Mouse (Mus musculus) bone marrow macrophage, adult 2 months (primary cell): ENCODE results near the gene Tab1. TPM values are rescaled to one million over a fixed set of nuclear protein-coding genes. Genes with fewer than 3 reads are reported as not detected.

Experiments
- H3K27ac ChIP-seq: 2 replicates; pipeline ENCODE4 v1.5.1; 2012; ENCODE audit warnings: low read depth, low read length; ENCODE audit not compliant: insufficient read depth
- H3K4me1 ChIP-seq: 2 replicates; pipeline ENCODE4 v1.6.1; 2012; ENCODE audit warnings: low read length; ENCODE audit not compliant: control insufficient read depth, insufficient read depth
- H3K4me3 ChIP-seq: 2 replicates; pipeline ENCODE4 v1.5.1; 2012; ENCODE audit warnings: mild to moderate bottlenecking, low read length, moderate library complexity; ENCODE audit not compliant: insufficient read depth
- CTCF ChIP-seq: IDR thresholded peaks from 2 replicates; pipeline ENCODE4 v1.5.1; 2012; ENCODE audit warnings: low read depth, mild to moderate bottlenecking, low read length, moderate library complexity
- POLR2A ChIP-seq: IDR thresholded peaks from 2 replicates; pipeline ENCODE4 v1.6.1; 2012; ENCODE audit warnings: mild to moderate bottlenecking, low read depth, low read length, borderline replicate concordance
- polyA plus RNA-seq: library from polyadenylated mRNA; stranded (reverse); fragments of >200 nt; gene quantifications from 2 replicates; pipeline ENCODE4 v1.2.4, GENCODE M21; 2012; ENCODE audit not compliant: missing spikeins, insufficient read depth, insufficient read length

Tab1 gene
- polyA plus RNA-seq, 1 experiment = 19.2 TPM

GRCm38 (mm10) chr15:80160726-80161125 lies 27.8 kb downstream of the Tab1 start:
- TF ChIP-seq POLR2A (no peak), CTCF (no peak)
- Histone ChIP-seq H3K27ac (no peak overlapping the region), H3K4me1 (no peaks in the 10 kb centered on the region)

DNA sequence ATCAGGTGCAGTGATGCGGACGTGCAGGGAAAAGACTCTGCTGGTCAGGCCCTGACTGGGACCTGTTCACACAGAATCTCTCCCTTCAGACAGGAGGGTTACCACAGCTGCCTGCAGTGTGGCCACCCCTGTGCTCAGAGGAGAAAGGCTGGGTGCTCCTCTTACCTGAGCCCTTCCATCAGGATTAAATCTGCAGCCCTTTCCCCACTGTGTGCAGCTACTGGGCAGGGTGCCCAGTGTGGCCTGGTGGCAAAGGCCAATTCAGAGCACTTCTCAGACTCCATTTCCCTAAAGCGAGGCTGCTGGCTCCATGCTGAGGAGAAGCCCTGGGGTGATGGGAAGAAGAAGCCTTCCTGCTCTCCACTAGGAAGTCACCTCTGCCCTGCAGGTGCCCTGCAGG lies 28.3 kb downstream of the Tab1 start:
- Histone ChIP-seq H3K27ac (no peak overlapping the region), H3K4me3 (no peak overlapping the region), H3K4me1 (no peaks in the 10 kb centered on the region)
- TF ChIP-seq POLR2A (no peak), CTCF (no peak)

More at GRCm38 (mm10) chr15:80160726-80161125, 27.8 kb downstream of the Tab1 start:
- H3K4me3 ChIP-seq = no peak overlapping the region

- no peaks in the 10 kb centered on the region for H3K4me1 ChIP-seq
- TF ChIP-seq CTCF (no peak), POLR2A (no peak)
- no peak overlapping the region for H3K4me3 ChIP-seq
- no peak overlapping the region for H3K27ac ChIP-seq
Observed at GRCm38 (mm10) chr15:80162401-80162964, 29.6 kb downstream of the Tab1 start.

- no peak for TF ChIP-seq CTCF
- TF ChIP-seq POLR2A = no peak
- no peak overlapping the region for H3K4me3 ChIP-seq
- H3K27ac ChIP-seq = no peak overlapping the region
- H3K4me1 ChIP-seq = no peaks in the 10 kb centered on the region
Observed at GRCm38 (mm10) chr15:80163274-80163673, 30.3 kb downstream of the Tab1 start.

GRCm38 (mm10) chr15:80163716-80164115 lies 30.8 kb downstream of the Tab1 start:
- Histone ChIP-seq H3K27ac (no peak overlapping the region), H3K4me3 (no peak overlapping the region)
- TF ChIP-seq CTCF (no peak), POLR2A (no peak)

DNA sequence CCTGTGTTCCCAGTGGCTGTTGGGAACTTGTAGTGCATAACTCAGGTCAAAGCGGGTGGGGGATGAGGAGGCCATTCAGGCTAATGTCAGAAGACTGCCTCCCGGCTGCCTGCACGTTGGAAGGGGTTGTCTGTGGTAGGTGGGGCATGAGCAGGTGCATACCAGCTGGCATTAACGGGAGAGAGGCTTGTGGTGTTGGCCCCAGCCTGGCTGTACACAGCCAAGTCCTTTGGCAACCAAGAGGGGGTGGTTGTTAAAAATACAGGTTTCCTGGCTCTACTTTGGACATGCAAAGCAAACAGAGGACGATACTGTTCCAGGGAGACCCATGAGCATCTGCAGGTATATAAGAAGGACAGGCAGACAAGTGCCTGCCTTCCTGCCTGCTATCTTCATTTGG lies 32.5 kb downstream of the Tab1 start:
- Histone ChIP-seq H3K4me1 (no peaks in the 10 kb centered on the region), H3K4me3 (no peak overlapping the region), H3K27ac (no peak overlapping the region)
- no peak for TF ChIP-seq CTCF
- TF ChIP-seq POLR2A = no peak

More at GRCm38 (mm10) chr15:80163716-80164115, 30.8 kb downstream of the Tab1 start:
- H3K4me1 ChIP-seq = no peaks in the 10 kb centered on the region

- TF ChIP-seq CTCF = no peak
- no peak for TF ChIP-seq POLR2A
- Histone ChIP-seq H3K4me3 (no peak overlapping the region), H3K4me1 (0 out of 2 replicates have a peak, but pooled peaks cover 2% of the 10 kb centered on the region), H3K27ac (no peak overlapping the region)
Observed at GRCm38 (mm10) chr15:80169484-80169883, 36.6 kb downstream of the Tab1 start.

- TF ChIP-seq CTCF (no peak), POLR2A (no peak)
Observed at GRCm38 (mm10) chr15:80170357-80170756, 37.4 kb downstream of the Tab1 start.

GRCm38 (mm10) chr15:80171286-80171685 lies 38.4 kb downstream of the Tab1 start:
- TF ChIP-seq CTCF (no peak), POLR2A (no peak)
- H3K4me1 ChIP-seq = 0 out of 2 replicates have a peak, but pooled peaks cover 2% of the 10 kb centered on the region
- no peak overlapping the region for H3K27ac ChIP-seq
- no peak overlapping the region for H3K4me3 ChIP-seq

More at GRCm38 (mm10) chr15:80170357-80170756, 37.4 kb downstream of the Tab1 start:
- H3K4me1 ChIP-seq = 0 out of 2 replicates have a peak, but pooled peaks cover 2% of the 10 kb centered on the region
- no peak overlapping the region for H3K4me3 ChIP-seq
- no peak overlapping the region for H3K27ac ChIP-seq

GRCm38 (mm10) chr15:80171791-80172190 lies 38.9 kb downstream of the Tab1 start:
- TF ChIP-seq POLR2A (no peak), CTCF (no peak)
- Histone ChIP-seq H3K27ac (no peak overlapping the region), H3K4me1 (0 out of 2 replicates have a peak, but pooled peaks cover 2% of the 10 kb centered on the region), H3K4me3 (no peak overlapping the region)
